Mouse (Mus musculus): ENCODE results near the gene Clec11a. TPM values are rescaled to one million over a fixed set of nuclear protein-coding genes. Genes with fewer than 3 reads are reported as not detected.

Gene Clec11a
- polyA plus RNA-seq, 1 experiment from 2014 or later = 9.1 TPM

DNA sequence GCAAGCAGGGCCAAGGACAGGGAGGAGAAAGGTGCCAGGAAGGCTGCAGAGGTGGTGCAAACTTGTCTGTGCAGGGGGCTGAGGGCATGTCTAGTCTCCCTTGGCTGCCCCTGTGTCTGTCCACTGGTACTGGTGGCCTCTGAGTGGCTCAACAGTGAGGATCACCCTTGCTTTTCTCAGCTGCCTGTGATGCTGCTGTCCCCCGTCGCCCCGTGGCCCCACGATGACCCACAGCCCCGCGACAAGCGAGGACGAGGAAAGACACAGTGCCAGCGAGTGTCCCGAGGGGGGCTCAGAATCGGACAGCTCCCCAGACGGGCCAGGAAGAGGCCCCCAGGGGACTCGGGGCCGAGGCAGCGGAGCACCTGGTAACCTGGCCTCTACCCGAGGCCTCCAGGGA is 5.8 kb upstream of the Clec11a start:
- no peak overlapping the region for H3K27ac ChIP-seq
- H3K27me3 ChIP-seq = peaks cover 44% of the 10 kb centered on the region
- H3K4me3 ChIP-seq = no peak overlapping the region
- H3K9ac ChIP-seq = no peak overlapping the region
- no peak for ATAC-seq (ENCODE audit: insufficient number of reproducible peaks, insufficient read depth, low FRiP score, low TSS enrichment, low read depth)
- peaks cover 25% of the 10 kb centered on the region for H3K4me1 ChIP-seq
- 45% methylated on average over 13 of the region's 16 CpGs for WGBS
- no peak overlapping the region for H3K4me2 ChIP-seq
- H3K9me3 ChIP-seq = no peaks in the 10 kb centered on the region
- peaks cover 22% of the 10 kb centered on the region for H3K36me3 ChIP-seq

DNA sequence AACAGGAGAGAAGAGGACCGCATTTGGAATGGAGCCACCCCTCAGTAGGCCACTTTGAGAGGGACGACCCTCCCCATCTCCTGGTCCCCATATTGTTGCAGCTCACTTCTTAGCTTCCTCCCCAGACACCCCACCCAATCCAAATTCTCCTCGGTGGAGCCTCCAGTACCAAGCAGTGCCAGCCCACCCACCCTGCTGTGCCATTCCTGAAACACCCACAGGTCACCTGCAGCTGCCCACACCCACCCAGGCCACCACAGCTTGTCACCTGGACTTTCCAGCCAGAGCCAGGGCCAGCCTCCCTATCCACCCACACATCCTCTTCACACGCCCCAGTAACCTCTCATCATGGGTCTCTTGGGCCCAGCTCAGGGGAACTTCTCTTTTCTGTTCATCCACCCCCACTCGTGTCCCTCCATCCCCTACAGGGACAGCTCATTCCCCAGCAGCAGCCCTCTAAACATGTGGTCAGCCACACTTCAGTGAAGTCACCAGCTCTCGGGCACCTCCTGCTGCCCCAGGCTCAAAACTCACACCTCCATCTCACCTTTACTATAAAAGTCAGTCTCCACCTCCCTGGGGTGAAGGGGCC is 5.1 kb upstream of the Clec11a start:
- H3K9ac ChIP-seq = no peak overlapping the region
- peak overlapping the region; percentile 54 for H3K4me3 ChIP-seq
- WGBS = 18% methylated on average over 6 of the region's 6 CpGs
- H3K9me3 ChIP-seq = no peaks in the 10 kb centered on the region
- H3K27ac ChIP-seq = no peak overlapping the region
- peaks cover 44% of the 10 kb centered on the region for H3K27me3 ChIP-seq
- peaks cover 22% of the 10 kb centered on the region for H3K36me3 ChIP-seq
- no peak for ATAC-seq (ENCODE audit: insufficient number of reproducible peaks, insufficient read depth, low FRiP score, low TSS enrichment, low read depth)
- H3K4me2 ChIP-seq = peak overlapping the region; percentile 96
- peaks cover 32% of the 10 kb centered on the region for H3K4me1 ChIP-seq

DNA sequence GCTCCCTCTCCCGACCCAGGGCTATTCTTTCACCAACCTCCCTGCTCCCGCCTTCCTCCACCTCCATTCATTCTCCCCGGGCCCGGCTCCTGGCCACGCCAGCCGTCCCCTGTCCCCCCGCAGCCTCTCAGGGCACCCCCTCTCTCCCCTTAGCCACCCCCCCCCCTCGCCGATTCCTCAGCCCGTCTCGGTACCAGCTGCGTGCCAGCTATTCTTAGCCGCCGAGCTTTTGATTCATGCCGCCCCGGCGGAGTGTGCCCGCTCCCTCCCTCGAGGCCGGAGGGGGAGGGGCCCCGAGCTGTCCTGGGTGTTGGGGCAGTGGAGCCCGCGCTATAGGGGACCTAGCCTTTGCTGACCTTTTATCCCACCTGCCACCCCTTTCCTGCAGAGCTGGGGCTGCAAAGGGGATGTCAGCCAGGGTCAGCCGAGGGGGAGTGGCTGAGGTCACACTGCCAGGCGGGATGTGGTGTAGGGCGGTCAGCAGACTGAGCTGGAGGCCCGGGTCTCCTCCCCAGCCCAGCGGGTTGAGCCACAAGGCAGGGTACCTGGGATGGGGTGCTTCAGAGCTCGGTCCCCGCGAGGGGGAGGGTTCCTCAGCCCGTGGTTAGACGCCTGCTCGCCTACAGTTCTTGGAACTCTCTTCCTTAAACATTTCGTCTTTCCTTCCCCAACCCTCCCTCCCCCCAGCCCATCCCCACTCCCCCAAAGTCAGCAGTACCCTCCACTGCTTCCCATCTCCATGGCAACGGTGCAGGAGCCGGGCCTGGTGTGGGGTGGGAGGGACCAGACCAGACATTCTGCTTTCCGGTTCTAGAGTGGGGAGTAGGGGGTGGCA is 4.4 kb upstream of the Clec11a start:
- H3K4me1 ChIP-seq = peaks cover 39% of the 10 kb centered on the region
- no peaks in the 10 kb centered on the region for H3K9me3 ChIP-seq
- H3K4me3 ChIP-seq = peak overlapping the region; percentile 54
- H3K27ac ChIP-seq = no peak overlapping the region
- peaks cover 42% of the 10 kb centered on the region for H3K27me3 ChIP-seq
- WGBS = under 1% methylated on average over 38 of the region's 38 CpGs
- no peak for ATAC-seq (ENCODE audit: insufficient number of reproducible peaks, insufficient read depth, low FRiP score, low TSS enrichment, low read depth)
- H3K36me3 ChIP-seq = peaks cover 19% of the 10 kb centered on the region
- peak overlapping the region; percentile 96 for H3K4me2 ChIP-seq
- peak overlapping the region; percentile 71 for H3K9ac ChIP-seq

DNA sequence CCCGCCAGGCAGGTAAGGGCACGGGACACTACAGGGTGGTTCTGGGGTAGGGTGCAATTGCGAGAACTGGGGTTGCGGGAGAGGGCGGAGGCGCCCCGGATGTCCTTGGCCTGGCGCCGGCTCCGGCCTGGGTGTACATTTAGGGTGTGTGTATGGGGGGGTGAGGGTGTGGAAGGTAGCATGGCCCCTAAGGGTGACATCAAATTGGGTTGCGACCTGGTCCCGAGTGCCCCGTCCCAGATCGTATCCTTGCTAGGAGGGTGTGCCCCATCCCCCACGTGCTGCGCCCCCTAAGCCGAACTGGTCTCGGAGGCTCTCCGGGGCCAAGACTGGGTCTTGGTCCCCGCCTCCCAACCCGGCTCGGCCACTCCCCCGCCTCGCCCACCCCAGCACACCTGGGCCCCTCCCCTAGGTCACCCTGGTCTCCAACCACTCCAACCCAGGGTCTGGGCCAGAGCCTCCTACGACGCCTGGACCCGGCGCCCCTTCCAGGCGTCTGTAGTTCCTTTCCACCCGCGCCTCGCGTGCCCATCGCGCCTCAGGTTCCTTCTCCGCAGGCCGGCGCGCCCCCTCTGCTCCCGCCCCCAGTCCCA is 3.7 kb upstream of the Clec11a start:
- peaks cover 17% of the 10 kb centered on the region for H3K36me3 ChIP-seq
- H3K4me1 ChIP-seq = peaks cover 46% of the 10 kb centered on the region
- H3K27me3 ChIP-seq = peaks cover 42% of the 10 kb centered on the region
- no peak for ATAC-seq (ENCODE audit: insufficient number of reproducible peaks, insufficient read depth, low FRiP score, low TSS enrichment, low read depth)
- peak overlapping the region; percentile 71 for H3K9ac ChIP-seq
- WGBS = under 1% methylated on average over 37 of the region's 40 CpGs
- H3K9me3 ChIP-seq = no peaks in the 10 kb centered on the region
- H3K4me2 ChIP-seq = peak overlapping the region; percentile 96
- H3K4me3 ChIP-seq = peak overlapping the region; percentile 54
- H3K27ac ChIP-seq = no peak overlapping the region

DNA sequence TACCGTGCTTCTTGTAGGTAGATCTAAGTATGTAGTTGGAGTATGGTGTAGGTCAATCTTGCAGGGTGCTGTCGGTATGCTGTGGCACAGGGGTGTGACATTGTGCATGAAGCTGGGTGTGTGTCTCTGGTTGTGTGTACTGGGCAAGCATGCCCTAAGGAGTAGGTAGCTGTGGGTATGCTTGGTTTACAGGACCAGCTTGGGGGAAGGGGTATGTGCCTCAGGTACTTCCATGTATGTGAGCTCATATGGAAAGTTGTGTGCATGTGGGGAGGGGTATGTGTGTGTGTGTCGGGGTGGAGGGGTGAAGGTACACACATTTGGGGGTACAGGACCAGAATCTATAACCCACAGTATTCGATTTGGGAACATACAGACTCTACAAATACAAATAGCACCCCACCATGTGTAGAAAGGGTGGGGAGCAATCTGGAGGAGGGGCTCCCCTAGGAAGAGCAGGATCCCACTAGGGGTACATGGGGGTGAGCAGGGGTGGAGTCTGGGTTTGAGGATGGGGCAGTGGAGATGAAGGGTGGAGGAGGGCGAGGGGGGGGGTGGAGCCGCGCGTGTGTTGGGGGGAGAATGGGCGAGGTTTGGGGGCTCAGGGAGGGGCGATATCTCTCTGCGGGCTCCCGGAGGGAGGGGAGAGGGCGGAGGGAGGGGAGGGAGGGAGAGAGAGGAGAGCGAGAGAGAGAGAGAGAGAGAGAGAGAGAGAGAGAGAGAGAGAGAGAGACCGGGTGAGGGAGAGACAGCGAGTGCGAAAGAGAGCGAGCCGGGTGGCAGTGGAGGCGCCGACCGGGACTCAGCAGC is 3.0 kb upstream of the Clec11a start, which contains the start of gene Shank1:
Gene Shank1, plus strand, starts transcription at position 779 of the 810 bp plus-strand sequence.
- H3K27me3 ChIP-seq = peaks cover 42% of the 10 kb centered on the region

DNA sequence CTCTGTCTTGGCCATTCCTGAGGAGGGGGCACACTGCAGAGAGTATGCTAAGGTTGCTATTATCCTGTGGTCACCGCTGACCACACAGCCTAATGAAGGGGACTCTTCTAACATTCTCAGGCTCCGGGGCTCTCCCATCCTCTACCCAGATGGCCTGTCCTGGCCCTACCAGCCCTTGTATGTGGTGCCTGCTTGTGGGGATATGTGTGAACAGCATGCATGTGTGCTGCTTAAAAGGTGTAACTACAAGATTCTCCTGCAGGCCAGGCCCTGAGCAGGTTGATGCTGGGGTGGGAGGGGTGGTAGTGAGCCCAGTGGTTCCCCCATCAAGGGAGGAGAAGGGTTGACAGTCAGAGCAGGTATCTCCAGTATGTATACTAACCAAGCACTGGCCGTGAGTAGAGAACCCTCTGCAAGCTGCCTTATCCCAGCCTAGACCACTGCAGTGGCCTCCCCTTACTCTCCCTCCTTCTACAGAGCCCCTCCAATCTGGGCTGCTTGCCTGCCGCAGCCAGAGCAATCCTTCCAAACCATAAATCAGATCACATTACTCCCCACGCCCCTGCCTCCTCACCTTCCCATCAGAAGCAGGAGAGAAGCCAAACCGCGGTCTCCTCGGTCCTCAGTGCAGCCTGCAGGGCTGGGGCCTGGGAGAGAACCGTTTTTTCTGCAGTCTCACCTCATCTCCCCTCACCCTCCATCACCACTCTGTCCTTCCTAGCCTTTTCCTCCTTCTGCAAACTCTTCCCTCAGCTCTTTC is 739 bp upstream of the Clec11a start:
- H3K9ac ChIP-seq = peak overlapping the region; percentile 22; the same call in 1 of the 2 replicates
- peaks cover 32% of the 10 kb centered on the region for H3K27me3 ChIP-seq
- H3K36me3 ChIP-seq = no peaks in the 10 kb centered on the region; the same call in 1 of the 2 replicates
- H3K4me1 ChIP-seq = peaks cover 56% of the 10 kb centered on the region
- no peak for ATAC-seq (ENCODE audit: insufficient number of reproducible peaks, insufficient read depth, low FRiP score, low TSS enrichment, low read depth)
- H3K4me2 ChIP-seq = peak overlapping the region; percentile 77
- H3K27ac ChIP-seq = peak overlapping the region; percentile 91
- 26% methylated on average over 9 of the region's 9 CpGs for WGBS
- no peaks in the 10 kb centered on the region for H3K9me3 ChIP-seq
- H3K4me3 ChIP-seq = 0 out of 2 replicates have a peak overlapping the region, but pooled peaks have one; percentile 1

More for the DNA sequence above, 3.0 kb upstream of the Clec11a start, which contains the start of gene Shank1:
- Histone ChIP-seq H3K4me2 (peak within 1 kb of the TSS; percentile 96), H3K4me1 (peaks cover 46% of the 10 kb centered on the region), H3K4me3 (peak within 1 kb of the TSS; percentile 54), H3K9ac (peak within 1 kb of the TSS; percentile 71), H3K9me3 (no peaks in the 10 kb centered on the region), H3K27ac (0 out of 2 replicates have a peak within 1 kb of the TSS, but pooled peaks have one; percentile 1), H3K36me3 (peaks cover 17% of the 10 kb centered on the region)
- no peak for ATAC-seq (ENCODE audit: insufficient number of reproducible peaks, insufficient read depth, low FRiP score, low TSS enrichment, low read depth)
- WGBS = 22% methylated on average over 10 of the region's 22 CpGs

DNA sequence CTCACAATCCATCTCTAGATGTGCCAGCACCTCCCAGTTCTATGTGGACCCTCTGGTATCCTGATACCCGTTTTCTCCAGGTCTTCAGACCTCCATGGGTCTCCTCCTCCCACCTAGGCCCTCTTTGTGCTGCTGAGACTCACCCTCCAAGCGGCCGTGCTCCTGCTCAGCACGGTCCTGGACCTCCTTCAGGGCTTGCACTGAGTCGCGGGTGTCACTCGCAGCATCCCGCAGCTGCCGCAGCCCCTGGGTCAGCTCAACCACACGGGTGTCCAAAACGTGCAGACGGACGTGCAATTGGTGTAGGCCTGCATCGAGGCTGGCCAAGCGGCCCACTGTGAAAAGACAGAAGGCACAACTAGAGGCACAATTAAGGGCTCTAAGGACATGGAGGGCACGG is 1.0 kb downstream of the Clec11a start:
- Histone ChIP-seq H3K36me3 (no peaks in the 10 kb centered on the region; the same call in 1 of the 2 replicates), H3K27ac (peak overlapping the region; percentile 91), H3K9ac (peak overlapping the region; percentile 53), H3K9me3 (no peaks in the 10 kb centered on the region), H3K27me3 (peaks cover 16% of the 10 kb centered on the region), H3K4me2 (peak overlapping the region; percentile 77), H3K4me3 (peak overlapping the region; percentile 73), H3K4me1 (peaks cover 46% of the 10 kb centered on the region)
- 10% methylated on average over 16 of the region's 16 CpGs for WGBS
- peak; percentile 3; the same call in 1 of the 2 replicates for ATAC-seq (ENCODE audit: insufficient number of reproducible peaks, insufficient read depth, low FRiP score, low TSS enrichment, low read depth)

DNA sequence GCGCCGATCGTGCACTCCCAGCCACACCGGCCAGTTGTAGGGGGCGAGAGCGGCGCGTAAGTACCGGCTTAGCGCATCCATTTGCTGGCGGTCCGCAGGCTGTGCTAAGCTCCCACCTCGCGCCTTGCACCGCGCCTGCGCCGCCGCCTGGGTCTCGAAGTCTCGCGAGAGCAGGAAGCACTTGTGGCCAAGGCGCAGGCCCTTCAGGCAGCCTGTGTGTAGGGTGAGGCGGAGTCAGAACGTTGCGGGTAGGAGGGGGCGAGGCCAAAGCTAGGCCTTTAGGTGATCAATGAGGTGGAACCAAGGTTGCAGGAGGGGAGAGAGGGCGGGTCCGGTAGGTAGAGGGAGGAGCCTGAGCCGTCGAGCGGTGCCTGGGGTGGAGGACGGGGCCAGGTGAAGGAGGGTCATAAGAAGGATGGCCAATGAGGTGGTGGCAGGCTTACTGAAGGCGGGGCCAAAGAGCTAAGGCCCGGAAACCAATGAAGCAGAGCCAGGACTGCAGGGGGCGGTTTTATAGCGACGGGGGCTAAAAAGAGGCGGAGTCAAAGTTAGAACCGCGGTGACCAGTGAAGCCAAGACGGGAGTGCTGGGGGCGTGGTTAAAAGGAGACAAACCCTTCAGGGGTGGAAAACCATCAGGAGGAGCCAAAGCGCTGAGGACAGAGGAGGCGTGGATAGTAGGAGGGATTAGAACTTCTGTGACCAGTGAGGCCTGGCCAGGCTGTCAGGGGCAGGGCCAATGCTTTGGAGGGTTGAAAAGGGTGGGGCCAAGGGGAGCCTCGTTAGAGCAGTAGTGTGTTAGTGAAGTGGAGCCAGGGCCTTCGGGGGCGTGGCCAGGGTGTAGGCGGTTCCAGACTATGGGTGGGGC is 1.7 kb downstream of the Clec11a start:
- Histone ChIP-seq H3K4me2 (peak overlapping the region; percentile 77), H3K27me3 (peaks cover 11% of the 10 kb centered on the region), H3K4me1 (peaks cover 41% of the 10 kb centered on the region), H3K9me3 (no peaks in the 10 kb centered on the region), H3K9ac (peak overlapping the region; percentile 96), H3K27ac (peak overlapping the region; percentile 94), H3K36me3 (no peaks in the 10 kb centered on the region; the same call in 1 of the 2 replicates), H3K4me3 (peak overlapping the region; percentile 73)
- peak; percentile 93 for ATAC-seq (ENCODE audit: insufficient number of reproducible peaks, insufficient read depth, low FRiP score, low TSS enrichment, low read depth)
- WGBS = under 1% methylated on average over 49 of the region's 49 CpGs

DNA sequence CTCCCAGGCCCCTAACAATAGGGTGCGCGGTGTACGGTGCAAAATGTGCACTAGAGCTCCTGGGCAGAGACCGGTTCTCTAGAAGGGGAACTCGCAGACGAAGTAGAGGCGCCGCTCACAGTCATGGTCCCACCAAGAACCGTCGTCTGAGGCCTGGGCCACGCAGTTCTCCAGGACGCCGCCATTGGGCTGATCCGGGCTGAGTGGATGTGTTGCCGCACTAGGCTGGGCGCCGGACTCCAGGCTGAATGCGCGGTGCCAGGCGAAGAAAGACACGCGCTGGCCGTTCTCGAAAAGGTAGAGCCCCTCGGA is 2.3 kb downstream of the Clec11a start:
- WGBS = under 1% methylated on average over 25 of the region's 25 CpGs
- peaks cover 8% of the 10 kb centered on the region for H3K27me3 ChIP-seq
- peak overlapping the region; percentile 96 for H3K9ac ChIP-seq
- H3K36me3 ChIP-seq = no peaks in the 10 kb centered on the region; the same call in 1 of the 2 replicates
- peak overlapping the region; percentile 77 for H3K4me2 ChIP-seq
- H3K27ac ChIP-seq = peak overlapping the region; percentile 94
- peak overlapping the region; percentile 73 for H3K4me3 ChIP-seq
- no peak; the same call in 1 of the 2 replicates for ATAC-seq (ENCODE audit: insufficient number of reproducible peaks, insufficient read depth, low FRiP score, low TSS enrichment, low read depth)
- no peaks in the 10 kb centered on the region for H3K9me3 ChIP-seq
- H3K4me1 ChIP-seq = peaks cover 41% of the 10 kb centered on the region
